Mouse (Mus musculus): ENCODE measurements around the gene Pi4k2a. TPM values are rescaled to one million over a fixed set of nuclear protein-coding genes. Genes with fewer than 3 reads are reported as not detected.

The Pi4k2a gene
- polyA plus RNA-seq, 1 experiment from 2014 or later, result 6.6 TPM

DNA sequence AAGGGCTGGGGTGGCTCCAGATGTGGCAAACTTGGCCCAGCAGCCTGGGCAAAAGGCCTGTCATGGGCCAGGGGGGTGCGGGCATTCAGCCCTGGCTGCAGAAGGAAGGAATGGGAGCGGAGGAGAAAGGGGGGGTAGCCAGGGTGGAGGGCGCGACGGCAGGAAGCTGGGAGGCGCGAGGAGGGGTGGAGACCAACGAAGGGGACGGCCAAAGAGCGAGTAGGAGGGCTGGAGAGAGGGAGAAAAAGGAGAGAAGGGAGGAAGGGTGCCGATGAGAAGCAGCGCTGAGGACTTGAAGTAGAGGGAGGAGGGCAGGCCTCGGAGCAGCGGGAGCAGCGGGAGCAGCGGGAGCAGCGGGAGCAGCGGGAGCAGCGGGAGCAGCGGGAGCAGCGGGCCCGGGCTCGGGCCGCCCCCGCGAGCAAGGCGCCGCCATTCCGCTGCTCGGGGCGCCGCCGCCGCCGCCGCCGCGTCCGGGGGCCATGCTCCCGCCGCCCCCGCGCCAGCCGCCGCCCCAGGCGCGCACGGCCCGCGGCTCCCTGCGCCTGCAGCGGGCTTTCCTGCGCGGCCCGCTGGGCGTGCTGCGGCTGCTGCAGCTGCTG, 57.0 kb downstream of the Pi4k2a start, which contains the start of gene Marveld1:
Marveld1 (plus strand) TSS at position 231 of the 599 bp plus-strand sequence.
- Histone ChIP-seq H3K4me3 (ENCODE audit: low read length) (peak within 1 kb of the TSS; percentile 72), H3K9me3 (ENCODE audit: control insufficient read depth, low read length) (no peaks in the 10 kb centered on the region), H3K27ac (ENCODE audit: low read length) (peak within 1 kb of the TSS; percentile 87), H3K27me3 (replicated peaks; ENCODE audit: control insufficient read depth, insufficient read depth, low read length) (no peaks in the 10 kb centered on the region), H3K36me3 (ENCODE audit: control insufficient read depth, insufficient read depth, low read length) (no peaks in the 10 kb centered on the region), H3K4me2 (ENCODE audit: low read depth, low read length) (peak within 1 kb of the TSS; percentile 87), H3K9ac (ENCODE audit: low read depth, low read length) (peak within 1 kb of the TSS; percentile 87), H3K4me1 (ENCODE audit: control insufficient read depth, insufficient read depth, low read length) (peaks cover 30% of the 10 kb centered on the region)
- 1% methylated on average over 43 of the region's 57 CpGs for WGBS
- ATAC-seq, result peak; percentile 74

DNA sequence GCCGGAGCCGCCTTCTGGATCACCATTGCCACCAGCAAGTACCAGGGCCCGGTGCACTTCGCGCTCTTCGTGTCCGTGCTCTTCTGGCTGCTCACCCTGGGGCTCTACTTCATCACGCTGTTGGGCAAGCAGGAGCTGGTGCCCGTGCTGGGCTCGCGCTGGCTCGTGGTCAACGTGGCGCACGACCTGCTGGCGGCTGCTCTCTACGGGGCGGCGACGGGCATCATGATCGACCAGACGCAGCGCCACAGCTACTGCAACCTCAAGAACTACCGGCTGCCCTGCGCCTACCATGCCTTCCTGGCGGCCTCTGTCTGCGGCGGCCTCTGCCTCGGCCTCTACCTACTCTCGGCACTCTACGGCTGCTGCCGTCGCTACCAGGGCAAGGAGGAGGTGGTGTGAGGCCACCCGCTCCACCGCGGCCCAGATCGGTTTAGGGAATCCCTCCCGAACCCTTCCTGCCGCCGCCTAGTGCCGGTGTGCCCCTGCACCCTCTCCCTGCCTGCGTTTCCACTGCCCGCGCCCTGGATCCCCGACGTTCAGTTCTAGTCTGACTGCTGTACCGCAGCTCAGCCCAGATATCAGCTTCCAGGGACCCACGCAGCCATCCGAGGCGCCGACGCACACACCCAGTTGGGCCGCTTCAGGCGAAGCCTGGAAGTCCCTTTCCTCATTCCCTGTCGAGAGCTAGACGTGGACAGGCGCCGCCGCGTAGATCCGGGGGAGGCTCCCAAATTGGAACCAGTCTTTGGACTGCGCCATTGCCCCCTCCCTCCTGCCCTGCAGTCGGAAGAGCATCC, 57.7 kb downstream of the Pi4k2a start:
- Histone ChIP-seq H3K4me2 (ENCODE audit: low read depth, low read length) (peak overlapping the region; percentile 87), H3K9me3 (ENCODE audit: control insufficient read depth, low read length) (no peaks in the 10 kb centered on the region), H3K4me1 (ENCODE audit: control insufficient read depth, insufficient read depth, low read length) (peaks cover 31% of the 10 kb centered on the region), H3K4me3 (ENCODE audit: low read length) (peak overlapping the region; percentile 72), H3K36me3 (ENCODE audit: control insufficient read depth, insufficient read depth, low read length) (no peaks in the 10 kb centered on the region), H3K9ac (ENCODE audit: low read depth, low read length) (peak overlapping the region; percentile 87), H3K27me3 (replicated peaks; ENCODE audit: control insufficient read depth, insufficient read depth, low read length) (no peaks in the 10 kb centered on the region), H3K27ac (ENCODE audit: low read length) (peak overlapping the region; percentile 87)
- WGBS, result under 1% methylated on average over 63 of the region's 63 CpGs
- ATAC-seq, result peak; percentile 21

DNA sequence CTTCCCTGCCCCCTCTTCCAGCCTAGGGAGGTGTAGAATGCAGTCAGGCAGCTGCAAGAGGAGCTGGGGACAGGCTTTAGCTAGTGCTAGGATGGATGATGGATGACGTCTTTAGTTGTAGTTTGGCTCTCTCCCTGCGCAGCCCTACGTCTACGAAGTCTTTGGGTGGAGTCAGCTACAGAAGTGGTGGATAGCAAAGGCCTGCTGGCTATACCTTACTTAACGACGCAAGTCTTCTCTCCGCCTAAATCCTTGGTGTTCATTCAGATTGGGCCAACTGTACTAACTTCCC, 58.2 kb downstream of the Pi4k2a start:
- Histone ChIP-seq H3K9ac (ENCODE audit: low read depth, low read length) (peak overlapping the region; percentile 87), H3K4me1 (ENCODE audit: control insufficient read depth, insufficient read depth, low read length) (peaks cover 31% of the 10 kb centered on the region), H3K4me3 (ENCODE audit: low read length) (peak overlapping the region; percentile 72), H3K36me3 (ENCODE audit: control insufficient read depth, insufficient read depth, low read length) (no peaks in the 10 kb centered on the region), H3K9me3 (ENCODE audit: control insufficient read depth, low read length) (no peaks in the 10 kb centered on the region), H3K27ac (ENCODE audit: low read length) (peak overlapping the region; percentile 87; the same call in 1 of the 2 replicates), H3K27me3 (replicated peaks; ENCODE audit: control insufficient read depth, insufficient read depth, low read length) (no peaks in the 10 kb centered on the region), H3K4me2 (ENCODE audit: low read depth, low read length) (peak overlapping the region; percentile 87)
- 18% methylated on average over 7 of the region's 7 CpGs for WGBS
- ATAC-seq, result peak; percentile 38

DNA sequence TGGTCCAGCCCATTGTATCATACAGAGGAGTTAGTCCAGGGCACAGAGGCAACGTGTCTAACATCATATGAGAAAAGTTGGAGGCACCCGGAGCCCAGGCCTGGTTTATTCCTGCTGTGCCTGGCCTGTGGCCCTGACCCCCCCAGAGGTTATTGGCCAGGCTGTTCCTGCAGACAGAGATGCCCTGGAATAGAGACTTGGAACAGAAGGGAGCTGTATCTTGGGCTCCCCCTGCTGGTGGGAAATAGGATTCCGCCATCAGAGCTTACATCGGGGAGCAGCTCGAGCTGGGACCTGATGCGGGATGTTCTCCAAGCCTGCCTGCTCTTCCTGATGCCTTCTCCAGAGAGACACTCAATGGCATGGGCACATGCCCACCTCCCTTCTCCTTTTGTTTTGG, 61.7 kb downstream of the Pi4k2a start:
- Histone ChIP-seq H3K9me3 (ENCODE audit: control insufficient read depth, low read length) (no peaks in the 10 kb centered on the region), H3K9ac (ENCODE audit: low read depth, low read length) (no peak overlapping the region), H3K4me3 (ENCODE audit: low read length) (no peak overlapping the region), H3K4me2 (ENCODE audit: low read depth, low read length) (no peak overlapping the region), H3K27ac (ENCODE audit: low read length) (no peak overlapping the region), H3K27me3 (replicated peaks; ENCODE audit: control insufficient read depth, insufficient read depth, low read length) (no peaks in the 10 kb centered on the region), H3K36me3 (ENCODE audit: control insufficient read depth, insufficient read depth, low read length) (no peaks in the 10 kb centered on the region), H3K4me1 (ENCODE audit: control insufficient read depth, insufficient read depth, low read length) (peaks cover 28% of the 10 kb centered on the region)
- peak; percentile 38; the same call in 1 of the 2 replicates for ATAC-seq
- WGBS, result 2% methylated on average over 6 of the region's 6 CpGs

DNA sequence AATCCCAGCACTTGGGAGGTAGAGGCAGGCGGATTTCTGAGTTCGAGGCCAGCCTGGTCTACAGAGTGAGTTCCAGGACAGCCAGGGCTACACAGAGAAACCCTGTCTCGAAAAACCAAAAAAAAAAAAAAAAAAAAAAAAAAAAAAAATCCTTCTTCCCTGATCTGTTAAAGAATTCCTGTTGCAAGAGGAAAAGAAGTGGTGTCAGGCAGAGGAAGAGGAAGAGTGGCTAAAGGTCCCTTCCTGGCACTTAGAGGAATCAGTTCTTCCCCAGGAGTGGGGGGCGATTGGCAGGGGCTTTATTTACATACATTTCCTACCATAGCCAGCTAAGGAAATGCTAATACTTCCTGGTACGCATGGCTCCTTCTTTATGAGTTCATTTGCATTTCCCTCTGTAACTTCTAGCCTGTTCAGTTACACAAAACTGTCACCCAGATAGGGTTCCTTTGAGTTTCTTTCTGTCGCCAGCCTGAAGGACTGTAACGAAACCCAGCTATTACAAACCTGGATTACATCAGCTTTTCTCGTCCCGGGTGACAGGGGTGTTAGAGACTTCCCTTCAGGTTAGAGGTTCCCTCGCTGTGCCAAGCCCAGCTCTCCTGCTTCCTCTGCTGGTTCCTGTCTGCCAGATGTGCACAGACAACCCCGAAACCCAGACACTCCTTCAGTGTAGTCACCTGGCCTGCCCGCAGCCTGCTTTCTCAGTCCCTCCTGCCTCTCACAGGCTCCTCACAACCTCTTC, 67.4 kb downstream of the Pi4k2a start:
- Histone ChIP-seq H3K9me3 (ENCODE audit: control insufficient read depth, low read length) (no peaks in the 10 kb centered on the region), H3K36me3 (ENCODE audit: control insufficient read depth, insufficient read depth, low read length) (no peaks in the 10 kb centered on the region), H3K4me1 (ENCODE audit: control insufficient read depth, insufficient read depth, low read length) (peaks cover 7% of the 10 kb centered on the region), H3K4me3 (ENCODE audit: low read length) (no peak overlapping the region), H3K9ac (ENCODE audit: low read depth, low read length) (0 out of 2 replicates have a peak overlapping the region, but pooled peaks have one; percentile 33), H3K27me3 (replicated peaks; ENCODE audit: control insufficient read depth, insufficient read depth, low read length) (no peaks in the 10 kb centered on the region), H3K4me2 (ENCODE audit: low read depth, low read length) (no peak overlapping the region), H3K27ac (ENCODE audit: low read length) (no peak overlapping the region)
- ATAC-seq, result no peak
- WGBS, result 57% methylated on average over 12 of the region's 12 CpGs

DNA sequence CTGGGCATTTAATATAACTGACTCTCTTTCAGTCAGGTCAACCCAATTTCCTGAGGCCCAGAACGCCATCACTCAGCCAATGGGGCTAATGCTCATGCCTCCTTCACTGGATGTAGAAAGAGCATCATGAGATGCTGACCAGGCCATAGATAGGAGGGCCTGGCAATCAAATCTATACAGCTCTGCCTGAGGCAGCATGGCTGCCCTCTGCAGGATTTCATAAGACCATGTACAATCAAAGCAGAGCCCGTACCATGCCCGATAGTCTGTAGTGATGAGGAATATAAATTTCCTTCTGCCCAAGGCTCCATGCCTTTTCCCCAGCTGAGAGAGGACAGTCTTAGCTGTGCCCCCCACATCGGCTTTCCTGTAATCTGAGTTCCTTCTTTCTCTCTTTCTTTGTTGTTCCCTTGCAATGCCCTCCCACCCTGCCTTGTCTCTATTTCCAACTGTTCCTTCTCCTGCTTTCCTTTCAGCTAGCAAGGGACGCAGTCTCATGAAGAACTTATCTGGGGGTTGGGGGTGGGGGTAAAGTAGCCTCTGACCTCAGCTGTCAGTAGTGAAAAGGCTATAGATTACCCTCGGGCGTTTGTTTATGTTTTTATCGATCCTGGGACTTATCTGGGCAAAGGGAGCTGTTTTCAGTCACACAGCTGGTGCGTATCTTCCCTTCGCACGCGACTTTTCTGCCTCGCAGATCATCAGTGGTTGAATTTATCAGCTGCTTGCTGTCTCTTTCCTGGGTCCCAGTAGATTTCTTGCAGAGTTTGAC, 68.2 kb downstream of the Pi4k2a start:
- Histone ChIP-seq H3K36me3 (ENCODE audit: control insufficient read depth, insufficient read depth, low read length) (no peaks in the 10 kb centered on the region), H3K9ac (ENCODE audit: low read depth, low read length) (0 out of 2 replicates have a peak overlapping the region, but pooled peaks have one; percentile 33), H3K4me3 (ENCODE audit: low read length) (no peak overlapping the region), H3K4me1 (ENCODE audit: control insufficient read depth, insufficient read depth, low read length) (peaks cover 7% of the 10 kb centered on the region), H3K9me3 (ENCODE audit: control insufficient read depth, low read length) (no peaks in the 10 kb centered on the region), H3K27ac (ENCODE audit: low read length) (no peak overlapping the region), H3K4me2 (ENCODE audit: low read depth, low read length) (0 out of 2 replicates have a peak overlapping the region, but pooled peaks have one; percentile 16), H3K27me3 (replicated peaks; ENCODE audit: control insufficient read depth, insufficient read depth, low read length) (no peaks in the 10 kb centered on the region)
- peak; percentile 46; the same call in 1 of the 2 replicates for ATAC-seq
- 32% methylated on average over 13 of the region's 13 CpGs for WGBS

DNA sequence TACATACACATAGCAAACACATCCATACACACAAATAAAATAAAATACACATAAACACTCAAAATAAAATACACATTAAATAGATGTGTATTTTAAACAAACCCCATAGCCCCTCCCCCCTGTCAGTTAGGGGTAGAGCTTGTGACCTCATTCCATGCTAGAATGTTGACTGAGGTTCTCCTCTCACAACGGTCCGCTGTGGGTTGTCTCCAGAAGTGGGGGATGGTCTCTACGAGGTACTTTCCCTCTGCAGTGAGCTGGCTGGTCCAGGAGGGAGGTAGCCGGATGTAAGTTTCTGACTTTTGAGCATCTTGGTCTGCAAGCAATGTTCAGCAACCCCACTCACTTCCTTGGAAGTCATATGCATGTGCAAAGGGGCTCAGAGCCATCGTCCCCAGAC, 73.5 kb downstream of the Pi4k2a start, which contains the start of gene Zfyve27:
Zfyve27 (plus strand) TSS at position 188 of the 400 bp plus-strand sequence.
- ATAC-seq, result no peak
- Histone ChIP-seq H3K27me3 (replicated peaks; ENCODE audit: control insufficient read depth, insufficient read depth, low read length) (no peaks in the 10 kb centered on the region), H3K4me2 (ENCODE audit: low read depth, low read length) (no peak within 1 kb of the TSS)

DNA sequence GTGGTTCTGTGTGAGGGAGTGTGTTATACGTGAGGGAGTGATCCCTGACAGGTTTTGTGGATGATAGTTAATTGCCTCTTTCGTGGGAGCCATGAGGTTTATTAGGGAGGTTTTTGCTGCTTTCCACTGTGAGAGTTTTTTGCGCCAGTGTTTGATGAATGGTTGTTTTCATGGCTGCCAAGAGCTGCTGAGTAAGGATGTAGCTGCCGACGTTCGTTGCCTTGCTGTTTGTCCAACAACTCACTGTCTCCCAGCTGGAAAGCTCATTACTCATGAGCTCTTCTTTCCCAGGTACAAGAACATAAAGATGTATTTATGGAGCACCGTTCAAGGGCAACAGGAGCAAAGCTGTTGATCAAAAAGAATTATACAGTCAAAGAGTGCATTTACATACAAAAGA, 73.9 kb downstream of the Pi4k2a start:
- H3K27ac ChIP-seq (ENCODE audit: low read length), result no peak overlapping the region
- WGBS, result 27% methylated on average over 7 of the region's 7 CpGs
- no peak overlapping the region for H3K4me2 ChIP-seq (ENCODE audit: low read depth, low read length)
- no peak for ATAC-seq
- H3K4me3 ChIP-seq (ENCODE audit: low read length), result no peak overlapping the region
- peaks cover 4% of the 10 kb centered on the region; the same call in 1 of the 2 replicates for H3K4me1 ChIP-seq (ENCODE audit: control insufficient read depth, insufficient read depth, low read length)
- no peaks in the 10 kb centered on the region for H3K27me3 ChIP-seq (replicated peaks; ENCODE audit: control insufficient read depth, insufficient read depth, low read length)
- no peak overlapping the region for H3K9ac ChIP-seq (ENCODE audit: low read depth, low read length)
- no peaks in the 10 kb centered on the region for H3K36me3 ChIP-seq (ENCODE audit: control insufficient read depth, insufficient read depth, low read length)
- no peaks in the 10 kb centered on the region for H3K9me3 ChIP-seq (ENCODE audit: control insufficient read depth, low read length)

More for the DNA sequence above, 73.5 kb downstream of the Pi4k2a start, which contains the start of gene Zfyve27:
- H3K27ac ChIP-seq (ENCODE audit: low read length), result no peak within 1 kb of the TSS
- H3K4me1 ChIP-seq (ENCODE audit: control insufficient read depth, insufficient read depth, low read length), result peaks cover 3% of the 10 kb centered on the region; the same call in 1 of the 2 replicates
- WGBS, result 48% methylated on average over 5 of the region's 5 CpGs
- no peaks in the 10 kb centered on the region for H3K36me3 ChIP-seq (ENCODE audit: control insufficient read depth, insufficient read depth, low read length)
- H3K4me3 ChIP-seq (ENCODE audit: low read length), result no peak within 1 kb of the TSS
- H3K9me3 ChIP-seq (ENCODE audit: control insufficient read depth, low read length), result no peaks in the 10 kb centered on the region
- no peak within 1 kb of the TSS for H3K9ac ChIP-seq (ENCODE audit: low read depth, low read length)
